Mouse (Mus musculus) cerebellum, adult 11 months (tissue): ENCODE results near the gene Stk38.
"Not testable (repeated sequence)": the region's sequence is repeated elsewhere in the genome, so short reads cannot be mapped to it uniquely, and the experiment has no call there.

Experiments
- DNase-seq: peaks from one replicate; pipeline ENCODE4 v3.0.0; 2022

Stk38 gene

DNA sequence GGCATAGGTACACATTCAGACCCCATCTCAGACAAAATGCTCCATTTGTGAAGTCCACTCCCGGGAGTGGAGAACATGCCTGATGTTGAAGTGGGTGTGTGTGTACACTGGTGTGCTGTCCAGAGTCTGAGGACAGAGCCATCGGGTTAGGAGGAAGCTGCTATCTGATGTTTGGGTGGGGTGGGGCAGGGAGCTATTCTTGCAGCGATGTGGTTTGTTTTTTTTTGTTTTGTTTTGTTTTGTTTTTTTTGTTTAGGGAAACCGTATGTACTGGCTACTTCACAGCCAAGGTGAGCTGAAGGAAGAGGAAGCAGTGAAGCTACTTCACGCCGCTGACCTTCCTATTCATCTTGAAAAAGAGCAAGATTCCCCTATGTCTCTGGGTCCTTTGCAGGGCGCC lies 983 bp downstream of the Stk38 start:
- DNase-seq, result no peak

DNA sequence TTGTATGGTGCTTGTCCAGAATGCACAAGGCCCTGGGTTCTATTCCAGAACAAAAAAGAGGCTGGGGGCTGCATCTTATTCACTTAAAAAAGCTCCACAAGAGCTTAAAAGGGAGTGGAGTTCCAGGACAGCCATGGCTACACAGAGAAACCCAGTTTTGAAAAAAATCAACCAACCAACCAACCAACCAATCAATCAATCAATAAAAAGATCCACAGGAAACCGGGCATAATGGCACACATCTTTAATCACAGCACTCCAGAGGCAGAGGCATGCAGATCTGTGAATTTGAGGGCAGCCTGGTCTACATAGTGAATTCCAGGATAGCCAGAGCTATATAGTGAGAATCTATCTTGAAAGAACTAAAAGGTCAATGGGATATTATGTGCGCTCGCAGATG lies 2.8 kb downstream of the Stk38 start:
- DNase-seq, result no peak

DNA sequence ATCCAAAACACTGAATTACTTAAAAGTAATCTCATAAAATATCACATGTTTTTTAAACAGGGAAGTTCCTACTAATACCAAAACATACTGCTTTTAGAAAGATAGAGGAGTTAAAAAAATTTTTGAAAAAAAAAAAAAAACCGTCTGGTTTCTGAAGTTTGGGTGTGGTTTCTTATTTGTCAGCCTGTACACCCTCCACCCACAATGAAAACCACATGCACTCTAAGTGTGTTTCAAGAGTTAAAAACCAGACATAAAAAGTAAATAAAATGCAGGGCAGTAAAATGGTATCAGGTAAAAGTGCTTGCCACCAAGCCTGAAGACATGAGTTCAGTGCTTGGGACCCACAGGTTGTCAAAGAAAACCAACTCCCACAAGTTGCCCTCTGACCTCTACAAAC lies 4.1 kb downstream of the Stk38 start:
- DNase-seq, result no peak

DNA sequence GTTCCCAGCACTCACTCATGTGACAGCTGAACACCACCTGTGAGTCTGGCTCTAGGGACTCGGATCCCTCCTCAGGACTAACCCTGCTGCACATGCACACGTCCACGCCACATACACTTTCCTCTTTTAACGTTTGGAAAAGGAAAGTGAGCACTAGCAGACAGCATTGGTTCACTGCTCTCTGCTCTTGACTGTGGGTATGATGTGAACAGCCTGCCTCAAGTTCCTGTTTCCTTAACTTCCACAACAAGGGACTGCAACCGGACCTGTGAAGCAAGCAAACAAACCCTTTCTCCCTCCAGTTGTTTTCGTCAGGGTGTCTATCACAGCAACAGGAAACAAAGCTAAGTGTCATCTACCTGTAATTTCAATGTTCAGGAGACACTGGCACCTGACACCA lies 7.3 kb downstream of the Stk38 start:
- DNase-seq, result no peak

DNA sequence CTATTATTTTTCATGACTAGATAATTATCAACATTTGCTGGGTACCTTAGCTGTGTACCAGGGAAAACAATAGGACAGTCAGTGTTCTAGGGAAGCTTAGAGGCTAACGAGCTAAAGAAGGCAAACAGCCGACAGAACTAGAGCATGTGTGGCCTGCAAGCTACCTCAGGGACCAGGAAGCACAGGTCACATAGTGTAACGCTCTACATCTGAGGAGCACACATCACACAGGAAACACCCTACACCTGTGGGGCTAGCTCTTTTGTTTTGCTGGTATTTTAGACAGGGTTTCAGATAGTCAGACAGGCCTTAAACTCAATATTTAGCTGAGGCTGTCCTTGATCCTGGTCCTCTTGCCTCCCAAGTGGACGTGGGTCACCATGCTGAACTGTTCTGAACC lies 13.2 kb downstream of the Stk38 start:
- DNase-seq, result no peak

DNA sequence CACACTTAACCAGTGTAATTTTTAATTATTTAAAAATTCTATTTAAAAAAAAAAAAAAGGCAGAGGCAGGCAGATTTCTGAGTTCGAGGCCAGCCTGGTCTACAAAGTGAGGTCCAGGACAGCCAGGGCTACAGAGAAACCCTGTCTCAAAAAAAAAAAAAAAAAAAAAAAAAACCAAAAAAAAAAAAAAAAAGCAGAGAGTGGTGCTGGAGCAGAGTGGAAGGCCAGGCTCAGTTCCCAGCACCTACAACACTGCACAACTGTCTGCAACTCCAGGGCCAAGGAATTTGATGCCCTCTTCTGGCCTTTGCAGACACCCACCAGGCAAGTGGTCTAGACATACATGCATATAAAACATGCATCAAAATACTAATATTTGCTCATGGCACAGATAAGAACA lies 14.8 kb downstream of the Stk38 start:
- not testable (repeated sequence) for DNase-seq

DNA sequence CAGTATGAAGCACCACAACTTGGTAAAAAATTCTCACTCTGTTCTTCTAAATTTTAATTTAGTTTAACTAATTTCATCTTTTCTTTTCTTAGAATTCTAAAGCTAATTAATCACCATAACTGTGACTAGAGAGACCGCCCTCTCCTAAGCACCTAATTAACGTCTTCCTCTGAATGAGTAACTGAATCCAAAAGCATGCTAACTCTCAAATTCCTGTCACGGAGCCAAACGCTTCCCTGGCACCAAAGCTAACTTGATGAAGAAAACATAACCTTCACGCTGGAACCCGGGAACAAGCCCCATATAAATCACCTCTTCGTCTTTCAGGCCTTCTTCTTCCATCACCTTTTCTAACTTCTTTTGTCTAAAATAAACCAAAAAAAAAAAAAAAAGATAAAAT lies 15.7 kb downstream of the Stk38 start:
- no peak for DNase-seq

DNA sequence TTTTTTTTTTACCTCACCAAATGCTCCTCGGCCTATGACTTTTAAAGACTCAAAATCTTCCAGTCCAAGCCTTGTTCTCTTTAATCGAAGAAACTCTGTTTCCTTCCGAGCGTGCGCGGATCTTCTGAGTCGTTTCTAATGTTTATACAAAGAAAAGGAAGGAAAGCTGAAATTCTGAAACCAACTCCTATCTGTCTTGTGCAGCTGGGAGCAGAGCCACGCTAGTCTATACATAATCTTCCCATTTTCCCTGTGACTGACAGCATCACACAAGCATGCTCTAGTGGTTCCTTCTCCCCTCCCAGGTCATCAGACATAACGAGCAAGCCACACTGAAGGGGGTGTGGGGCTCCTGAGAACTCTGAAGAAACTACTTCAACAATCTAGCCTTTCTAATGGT lies 16.5 kb downstream of the Stk38 start:
- DNase-seq, result no peak

DNA sequence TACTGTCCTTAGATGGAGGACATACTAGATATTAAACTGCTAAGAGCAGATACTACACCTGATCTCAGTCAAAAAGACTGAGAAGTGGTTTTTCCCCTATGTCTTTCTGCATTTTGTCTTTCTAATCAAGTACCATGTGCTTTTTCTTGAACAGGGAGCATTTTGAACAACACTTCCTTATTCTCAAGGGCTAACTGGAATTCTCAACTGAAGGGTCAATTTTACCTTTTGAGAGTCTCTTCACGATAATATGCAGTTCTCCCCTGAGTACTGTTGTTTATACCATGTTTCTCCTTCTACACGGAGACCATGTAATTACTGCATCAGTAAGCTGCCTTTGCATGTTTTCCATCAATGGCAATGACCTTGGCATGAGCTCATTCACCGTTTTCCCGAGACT lies 17.7 kb downstream of the Stk38 start:
- DNase-seq, result no peak

DNA sequence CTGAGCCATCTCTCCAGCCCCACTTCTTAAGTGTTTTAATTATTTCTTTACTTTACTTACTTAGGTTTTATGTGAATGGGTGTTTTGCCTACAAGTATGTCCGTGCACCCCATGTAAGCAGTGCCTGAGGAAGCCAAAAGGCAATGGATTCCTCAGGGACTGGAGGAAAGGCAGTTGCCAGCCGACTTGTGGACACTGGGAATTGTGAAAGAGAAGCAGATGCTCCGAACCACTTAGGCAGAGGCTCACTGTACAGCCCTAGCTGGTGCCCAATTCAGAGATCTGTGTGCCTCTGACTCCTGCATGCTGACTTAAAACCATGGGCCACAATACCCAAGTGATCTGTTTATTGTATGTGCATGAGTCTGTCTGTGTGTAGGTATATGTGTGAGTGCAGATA lies 18.8 kb downstream of the Stk38 start:
- DNase-seq, result no peak

DNA sequence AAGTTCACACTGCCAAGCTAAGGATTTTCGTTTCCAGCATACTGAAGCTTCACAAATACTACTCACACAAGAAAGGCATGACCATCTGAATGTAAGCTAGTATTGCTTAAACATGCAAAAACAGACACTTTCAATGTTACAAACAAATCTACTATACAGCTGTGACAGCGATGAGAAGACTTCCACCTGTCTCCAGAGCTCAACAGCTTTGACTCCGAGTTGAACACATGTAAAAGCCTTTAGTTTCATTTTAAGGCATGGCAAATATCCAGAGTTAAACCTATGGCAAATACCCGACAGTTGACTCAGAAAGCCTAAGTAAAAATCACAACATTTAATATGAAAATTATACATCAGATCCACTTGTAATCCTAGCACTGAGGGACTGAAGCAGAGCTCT lies 19.5 kb downstream of the Stk38 start:
- DNase-seq, result no peak

DNA sequence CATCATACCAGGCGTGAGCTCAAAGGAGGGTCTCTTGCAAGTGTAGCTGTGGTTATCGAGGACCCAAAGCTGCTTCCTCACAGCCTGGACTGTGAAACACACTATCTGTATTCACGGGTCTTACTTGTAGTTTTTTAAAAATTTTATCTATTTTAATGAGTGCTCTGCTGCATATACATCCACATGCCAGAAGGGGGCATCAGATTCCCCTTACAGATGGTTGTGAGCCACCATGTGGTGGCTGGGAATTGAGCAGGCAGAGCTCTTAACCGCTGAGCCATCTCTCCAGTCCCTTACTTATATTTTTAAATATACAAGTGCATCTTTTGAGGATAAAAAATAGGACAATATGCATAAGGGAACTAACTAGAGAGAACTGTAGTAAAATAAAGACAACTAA lies 20.1 kb downstream of the Stk38 start:
- no peak for DNase-seq

DNA sequence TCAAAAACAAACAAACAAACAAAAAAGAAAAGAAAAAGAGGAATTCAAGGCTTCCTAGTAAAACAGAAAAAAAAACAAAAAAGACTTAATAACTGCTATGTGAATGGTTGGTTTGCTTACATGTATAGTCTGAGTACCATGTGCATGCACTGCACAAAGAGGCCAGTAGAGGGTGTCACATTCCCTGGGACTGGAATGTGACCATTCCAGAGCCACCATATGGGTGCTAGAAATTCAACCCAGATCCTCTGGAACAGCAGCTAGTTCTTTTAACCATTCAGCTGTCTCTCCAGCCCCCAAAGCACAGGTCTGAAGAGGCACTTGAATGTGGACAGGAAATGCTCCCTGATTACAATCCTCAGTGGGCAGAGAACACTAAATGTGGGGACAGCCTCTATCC lies 21.0 kb downstream of the Stk38 start:
- DNase-seq, result no peak

DNA sequence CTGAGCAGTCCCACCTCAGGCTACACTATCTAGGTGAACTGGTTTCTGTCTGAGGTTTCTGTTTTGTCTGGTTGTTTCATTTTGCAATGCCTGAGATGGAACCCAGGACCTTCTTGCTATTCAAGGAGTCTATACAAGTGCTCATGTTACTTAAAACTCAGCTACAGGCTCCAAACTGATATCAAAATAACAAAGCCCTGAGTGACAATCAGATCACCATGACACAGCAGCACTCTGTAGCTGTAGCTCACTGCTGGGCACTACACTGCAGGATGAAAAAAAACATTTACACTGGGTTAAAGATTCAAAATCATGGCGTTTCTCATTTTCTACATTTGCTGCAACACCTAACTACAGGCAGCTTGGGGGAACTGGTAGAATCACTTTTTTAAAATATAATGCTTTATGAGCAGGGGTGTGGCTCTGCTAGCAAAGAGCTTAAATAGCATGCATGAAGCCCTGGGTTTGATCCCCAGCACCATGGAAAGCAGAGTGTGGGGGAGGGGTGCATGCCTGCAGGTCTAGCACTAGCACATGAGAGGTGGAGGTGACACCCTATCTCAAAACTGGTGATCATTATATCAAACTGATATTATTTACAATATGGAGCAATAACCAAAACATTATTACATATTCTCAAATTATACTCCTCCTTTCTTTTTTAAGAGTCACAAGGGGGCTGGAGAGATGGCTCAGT lies 22.9 kb downstream of the Stk38 start:
- no peak for DNase-seq

DNA sequence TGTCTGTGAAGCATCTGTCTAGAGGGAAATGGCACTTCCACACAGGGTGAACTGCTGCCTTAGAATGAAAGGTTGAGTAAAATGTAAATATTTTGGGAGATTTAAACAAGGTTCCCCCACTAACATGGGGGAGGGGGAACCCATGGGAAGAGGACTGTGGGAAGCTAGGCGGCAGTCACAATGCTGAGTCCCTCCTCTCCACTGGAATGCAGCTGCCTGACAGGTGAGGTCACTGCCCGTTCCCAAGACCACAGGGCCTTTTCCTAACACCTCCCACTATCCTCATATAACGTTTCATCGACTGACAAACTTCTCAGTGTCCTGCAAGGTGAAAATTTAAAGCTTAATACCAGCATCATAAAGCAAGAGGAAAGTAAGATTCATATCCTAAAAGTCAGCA lies 25.2 kb downstream of the Stk38 start:
- DNase-seq, result no peak

DNA sequence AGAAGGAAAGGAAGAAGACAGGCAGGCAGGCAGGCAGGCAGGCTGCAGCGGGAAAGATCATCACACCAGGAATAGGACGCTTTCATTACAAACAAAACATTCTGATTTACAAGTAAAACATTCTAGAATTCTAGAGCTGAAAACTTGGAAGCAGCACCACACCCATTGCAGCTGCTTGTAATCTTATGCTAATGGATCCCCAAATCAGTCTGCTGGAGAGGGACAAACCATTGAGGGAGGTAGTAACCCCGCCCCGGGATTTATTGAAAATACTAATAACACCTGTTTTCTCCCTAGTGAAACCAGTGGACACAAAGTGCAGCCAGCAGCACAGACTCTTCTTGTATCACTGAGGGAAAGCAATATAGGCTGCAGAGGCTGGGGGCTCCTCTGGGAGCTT lies 26.7 kb downstream of the Stk38 start:
- no peak for DNase-seq

DNA sequence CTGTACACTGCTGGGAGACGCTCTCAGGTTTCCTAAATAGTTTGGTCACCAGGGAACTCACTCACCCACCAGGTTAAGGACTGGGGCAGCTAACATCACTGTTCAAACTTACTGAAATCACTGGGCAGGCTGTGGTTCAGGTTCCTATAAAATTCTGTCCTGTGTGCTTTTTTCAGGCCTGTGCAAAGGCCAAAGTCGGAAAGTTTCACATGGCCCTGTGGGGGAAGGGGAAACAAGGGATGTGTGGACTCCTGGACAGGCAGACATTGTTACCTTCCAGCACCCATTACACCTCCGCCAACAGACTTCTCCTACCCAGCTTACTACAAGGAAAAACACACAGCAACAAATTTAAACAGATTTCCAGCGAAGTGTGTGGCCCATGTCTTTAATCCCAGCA lies 28.7 kb downstream of the Stk38 start:
- DNase-seq, result no peak

DNA sequence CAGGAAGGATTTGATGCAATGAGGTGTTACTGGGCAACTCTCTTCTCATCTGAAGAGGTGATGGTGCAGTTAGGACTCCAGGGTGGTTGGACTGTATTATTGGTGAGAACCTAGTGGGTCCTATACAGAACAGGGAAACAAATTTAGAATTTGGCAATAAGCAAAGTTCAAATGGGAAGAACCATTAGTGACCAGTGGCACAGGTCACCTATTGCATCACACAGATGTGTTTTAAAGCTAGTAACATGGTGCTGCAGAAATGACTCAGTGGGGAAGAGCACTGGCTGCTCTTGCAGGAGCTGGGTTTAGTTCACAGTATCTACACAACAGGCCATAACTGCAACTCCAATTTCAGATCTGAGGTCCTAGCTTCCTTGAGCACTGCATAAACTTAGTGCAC lies 37.7 kb downstream of the Stk38 start:
- DNase-seq, result no peak

DNA sequence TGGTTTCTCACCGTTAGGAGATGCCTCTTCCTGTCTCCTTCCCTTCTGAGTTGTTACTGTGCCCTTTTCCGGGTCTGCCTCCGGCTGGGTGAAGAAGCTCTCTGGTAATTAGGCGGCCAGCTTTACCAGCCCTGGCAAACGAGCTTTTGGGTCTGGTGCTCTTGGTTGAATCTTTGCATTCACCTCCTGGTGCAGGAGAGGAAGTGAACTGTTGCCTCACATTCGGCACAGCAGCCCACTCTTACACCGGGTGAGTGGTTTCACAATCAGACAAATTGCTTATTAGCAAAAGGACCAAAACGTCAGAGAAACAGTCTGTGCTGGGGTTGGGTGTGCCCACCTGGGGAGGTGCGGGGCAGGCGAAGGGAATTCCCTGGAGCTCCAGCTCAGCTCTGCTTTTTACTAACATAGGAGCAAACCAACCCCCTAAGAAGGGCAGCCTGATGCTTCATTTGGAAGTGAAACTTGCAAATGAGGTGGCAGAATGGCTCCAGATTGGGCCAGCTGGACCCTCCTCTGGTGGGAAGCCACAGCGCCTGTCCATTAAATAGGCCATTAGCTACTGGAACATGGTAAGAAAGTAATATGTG lies 40.7 kb downstream of the Stk38 start:
- no peak for DNase-seq

DNA sequence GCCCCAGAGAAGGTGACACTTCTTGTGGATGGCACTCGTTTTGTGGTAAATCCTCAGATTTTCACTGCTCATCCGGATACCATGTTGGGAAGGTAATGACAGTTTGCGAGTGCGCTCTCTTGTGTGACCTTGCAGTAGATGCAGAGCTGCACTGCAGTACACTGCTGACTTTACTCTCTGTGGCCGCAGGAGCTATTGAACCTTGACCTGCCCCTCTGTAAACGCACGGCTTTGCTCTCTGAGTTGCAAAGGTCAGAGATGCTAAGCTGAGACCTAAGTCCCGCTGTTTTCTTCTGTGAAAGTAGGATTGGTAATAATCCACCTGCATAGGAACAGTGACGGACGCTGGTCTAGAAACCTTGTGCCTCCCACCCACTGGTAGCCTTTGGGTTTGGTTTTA lies 46.2 kb downstream of the Stk38 start:
- DNase-seq, result no peak

DNA sequence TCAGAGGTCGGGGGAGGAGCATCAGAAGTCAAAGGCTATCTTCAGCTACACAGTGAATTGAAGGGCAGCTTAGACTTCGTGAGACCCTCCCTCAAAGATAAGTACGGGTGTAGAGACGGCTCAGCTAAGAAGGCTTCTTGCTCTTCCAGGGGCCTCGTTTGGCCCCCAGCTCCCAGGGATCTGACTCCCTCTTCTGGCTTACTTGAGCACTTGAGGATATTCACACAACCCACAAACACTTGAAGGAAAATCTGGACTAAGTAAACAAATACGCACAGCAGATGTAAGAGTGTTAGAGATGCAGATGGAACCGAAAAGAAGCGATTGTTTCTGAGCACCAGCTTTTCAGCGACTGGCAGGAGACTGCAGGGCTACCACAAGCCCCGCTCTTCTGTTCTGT lies 47.2 kb downstream of the Stk38 start:
- no peak for DNase-seq

DNA sequence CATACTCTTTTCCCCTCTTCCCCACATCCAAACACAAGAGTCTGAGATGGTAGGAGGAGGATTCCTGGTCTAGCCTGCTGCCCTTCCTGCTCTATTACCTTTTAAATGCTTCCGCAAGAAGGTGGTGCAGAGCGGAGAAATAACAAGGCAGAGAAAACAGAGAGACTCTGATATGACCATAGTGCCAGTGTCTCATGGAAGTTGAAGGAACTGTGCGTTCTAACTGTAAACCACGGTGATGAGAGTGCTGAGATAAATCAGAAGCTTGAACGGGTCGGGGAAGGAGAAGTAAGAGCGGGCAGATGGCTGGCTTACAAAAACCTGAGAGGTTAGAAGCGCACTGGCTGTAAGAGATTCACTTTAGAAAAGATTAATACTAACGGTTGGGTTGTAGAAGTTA lies 53.4 kb downstream of the Stk38 start:
- DNase-seq, result no peak

DNA sequence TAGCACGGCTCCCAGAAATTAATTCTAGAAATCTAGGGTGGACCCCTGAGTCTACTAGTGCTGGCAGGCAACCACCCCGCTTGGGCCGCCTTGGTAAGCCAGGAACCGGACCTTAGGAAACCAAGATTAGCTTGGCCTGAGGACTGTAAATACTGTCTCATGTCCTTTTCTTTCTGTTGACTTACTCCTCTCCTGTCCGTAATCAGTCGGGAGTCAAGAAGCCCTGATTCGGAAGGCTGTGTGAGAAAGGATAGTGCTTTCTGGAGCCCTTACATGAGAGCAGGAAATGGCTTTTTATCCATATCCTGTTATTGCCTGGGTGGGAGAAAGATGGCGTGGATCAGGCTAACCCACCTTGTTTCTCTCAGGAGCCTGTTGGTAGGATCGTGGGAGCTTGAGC lies 54.5 kb downstream of the Stk38 start:
- DNase-seq, result no peak

DNA sequence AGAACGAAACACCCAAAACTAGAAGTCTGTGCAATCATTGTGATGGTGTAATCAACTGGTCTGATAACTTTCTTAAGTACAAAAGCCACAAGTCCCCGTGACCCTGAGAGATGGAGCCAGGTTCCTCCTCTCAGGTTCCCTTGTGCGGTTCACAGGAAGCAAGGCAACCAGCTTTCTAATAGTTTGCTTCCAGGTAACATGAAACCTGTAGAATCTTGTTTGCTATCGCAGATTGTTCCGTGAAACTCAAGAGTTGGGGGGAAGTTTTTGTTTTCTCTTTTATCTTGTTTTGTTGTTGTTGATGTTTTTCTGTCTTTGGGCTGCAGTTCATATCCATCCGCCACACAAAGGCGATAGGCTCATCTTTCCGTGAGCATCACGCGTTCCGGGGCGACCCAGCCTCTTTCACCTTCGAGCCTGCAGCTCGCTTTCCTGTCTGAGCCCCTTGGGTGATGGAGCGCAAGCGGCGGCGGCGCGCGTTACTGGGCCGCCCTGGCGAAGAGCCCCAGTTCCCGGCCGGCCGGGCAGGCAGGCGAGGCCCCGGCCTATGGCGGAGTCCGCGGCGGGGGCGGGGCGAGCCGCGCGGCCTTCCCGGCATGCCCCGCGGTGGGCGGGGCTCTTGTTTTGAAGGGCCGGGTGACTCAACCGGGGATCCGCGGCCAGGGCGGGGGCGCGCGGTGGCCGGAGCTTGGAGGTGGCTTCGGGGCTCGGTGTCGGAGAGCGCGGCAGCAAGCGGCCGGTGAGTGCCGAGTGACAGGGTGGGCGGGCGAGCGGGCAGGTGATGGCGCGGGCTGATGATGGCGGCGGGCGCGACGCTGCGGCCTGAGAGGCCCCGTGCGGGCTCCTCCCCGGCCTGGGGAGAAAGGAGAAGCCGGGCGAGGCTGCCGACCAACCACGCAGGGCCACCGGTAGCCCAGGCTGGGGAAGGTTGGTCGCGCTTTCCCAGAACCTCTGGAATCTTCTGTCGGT lies 55.7 kb downstream of the Stk38 start, which contains the start of gene Kctd20:
Gene Kctd20 (plus strand): TSS at position 120 of the 969 bp plus-strand sequence.
- DNase-seq, result peak; percentile 92
